Mouse (Mus musculus) intestine, postnatal 0 days (tissue): ENCODE results near the gene Ttc9b. TPM values are rescaled to one million over a fixed set of nuclear protein-coding genes. Genes with fewer than 3 reads are reported as not detected.

ENCODE experiments used
- ATAC-seq: fragments of 200-750 bp; cut with Nextera tagmentation; 2 replicates; pipeline ENCODE4 v1.8.0; 2017; ENCODE audit warnings: mild to moderate bottlenecking, moderate TSS enrichment, moderate library complexity
- H3K27ac ChIP-seq: fragments of 300-500 bp; sonication (generic); 2 replicates; pipeline ENCODE4 v1.5.1; 2014; ENCODE audit warnings: mild to moderate bottlenecking, low read depth, low read length, moderate library complexity
- H3K27me3 ChIP-seq: fragments of 300-500 bp; sonication (generic); replicated peaks from 2 replicates; pipeline ENCODE4 v1.6.1; 2014; ENCODE audit warnings: low read length, mixed read lengths; ENCODE audit not compliant: control insufficient read depth, insufficient read depth
- H3K36me3 ChIP-seq: fragments of 300-500 bp; sonication (generic); 2 replicates; pipeline ENCODE4 v1.6.1; 2014; ENCODE audit warnings: mild to moderate bottlenecking, moderate library complexity; ENCODE audit not compliant: control insufficient read depth, insufficient read depth
- H3K4me1 ChIP-seq: fragments of 300-500 bp; sonication (generic); replicated peaks from 2 replicates; pipeline ENCODE4 v1.6.1; 2014; ENCODE audit warnings: antibody characterized with exemption, low read length, mixed read lengths; ENCODE audit not compliant: control insufficient read depth, insufficient read depth
- H3K4me2 ChIP-seq: fragments of 300-500 bp; sonication (generic); replicated peaks from 2 replicates; pipeline ENCODE4 v1.6.1; 2014; ENCODE audit warnings: low read depth, mild to moderate bottlenecking, moderate library complexity
- H3K4me3 ChIP-seq: fragments of 300-500 bp; sonication (generic); 2 replicates; pipeline ENCODE4 v1.5.1; 2014; ENCODE audit warnings: low read depth, low read length
- H3K9ac ChIP-seq: fragments of 300-500 bp; sonication (generic); 2 replicates; pipeline ENCODE4 v1.6.1; 2014; ENCODE audit warnings: mild to moderate bottlenecking, low read depth, low read length
- H3K9me3 ChIP-seq: fragments of 300-500 bp; sonication (generic); 2 replicates; pipeline ENCODE4 v1.6.1; 2016; ENCODE audit warnings: mixed run types; ENCODE audit not compliant: control insufficient read depth
- CTCF ChIP-seq: sonication (generic); IDR thresholded peaks from 2 replicates; pipeline ENCODE4 v1.5.1; 2016; ENCODE audit warnings: low read depth, mild to moderate bottlenecking, control low read depth, antibody characterized with exemption, moderate library complexity
- WGBS: fragments of 180-500 bp; shearing (Covaris S2); extraction: QIAGEN DNeasy Blood & Tissue Kit; methylation state at CpG from one replicate; pipeline ENCODE4 v1.1.7; 2014; 5-methylcytosine and 5-hydroxymethylcytosine counted together
- polyA plus RNA-seq: library from polyadenylated mRNA; unstranded; fragments of >200 nt; fragmentation: Nextera tagmentation; extraction: Ambion mirVana; gene quantifications from 2 replicates; pipeline ENCODE4 v1.2.1, GENCODE M21; 2015

Ttc9b gene
- polyA plus RNA-seq, 1 experiment from 2014 or later, result 1.6 TPM

GRCm38 (mm10) chr7:27647281-27648002, 6.3 kb upstream of the Ttc9b start:
- Histone ChIP-seq H3K9ac (no peak overlapping the region), H3K27ac (no peak overlapping the region), H3K4me1 (no peaks in the 10 kb centered on the region), H3K4me3 (no peak overlapping the region), H3K36me3 (no peaks in the 10 kb centered on the region), H3K4me2 (no peak overlapping the region), H3K9me3 (no peaks in the 10 kb centered on the region), H3K27me3 (peaks cover under 1% of the 10 kb centered on the region; the same call in 1 of the 2 replicates)
- 86% methylated on average over 6 of the region's 6 CpGs for WGBS
- TF ChIP-seq CTCF, result no peak
- no peak for ATAC-seq

- 84% methylated on average over 11 of the region's 11 CpGs for WGBS
- no peak for TF ChIP-seq CTCF
- ATAC-seq, result no peak
- no peaks in the 10 kb centered on the region for H3K9me3 ChIP-seq
- H3K27me3 ChIP-seq, result peaks cover 22% of the 10 kb centered on the region
- H3K27ac ChIP-seq, result no peak overlapping the region
- no peak overlapping the region for H3K4me2 ChIP-seq
- H3K4me1 ChIP-seq, result no peaks in the 10 kb centered on the region
- no peaks in the 10 kb centered on the region for H3K36me3 ChIP-seq
- H3K4me3 ChIP-seq, result no peak overlapping the region
- H3K9ac ChIP-seq, result no peak overlapping the region
These were observed 4.0 kb upstream of the Ttc9b start for GRCm38 (mm10) chr7:27649723-27650122.

GRCm38 (mm10) chr7:27650949-27651348, 2.8 kb upstream of the Ttc9b start:
- H3K4me2 ChIP-seq, result 0 out of 2 replicates have a peak overlapping the region, but pooled peaks have one; percentile 21

DNA sequence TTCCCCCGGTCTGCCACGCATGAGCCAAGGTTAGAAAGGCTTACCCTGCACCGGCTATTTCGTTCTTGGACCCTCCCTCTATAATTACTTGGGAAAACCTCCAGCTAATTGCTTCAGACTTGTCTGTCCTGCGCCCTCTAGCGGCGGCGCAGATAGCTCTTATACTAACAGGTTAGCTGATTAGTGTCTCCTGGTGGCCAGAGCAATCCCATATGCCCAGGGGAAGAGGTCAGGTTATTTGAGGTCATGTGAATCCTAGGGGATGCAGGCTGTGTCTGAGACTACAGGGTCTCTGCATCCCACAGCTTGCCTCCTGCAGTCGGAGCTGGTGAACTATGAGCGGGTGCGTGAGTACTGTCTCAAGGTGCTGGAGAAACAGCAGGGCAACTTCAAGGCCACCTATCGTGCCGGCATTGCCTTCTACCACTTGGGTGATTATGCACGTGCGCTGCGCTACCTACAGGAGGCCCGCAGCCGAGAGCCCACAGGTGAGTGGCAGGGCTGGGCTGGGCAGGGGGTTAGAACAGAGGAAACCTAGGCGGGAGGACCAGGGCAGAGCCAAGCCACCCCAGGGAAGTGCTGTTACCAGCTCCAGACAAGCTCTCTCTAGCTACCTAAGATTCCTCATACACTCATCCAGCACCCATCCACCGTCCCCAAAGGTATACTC, 1.0 kb downstream of the Ttc9b start:
- Histone ChIP-seq H3K27me3 (peaks cover 25% of the 10 kb centered on the region), H3K9me3 (no peaks in the 10 kb centered on the region), H3K4me1 (no peaks in the 10 kb centered on the region), H3K9ac (no peak overlapping the region), H3K4me2 (no peak overlapping the region), H3K36me3 (no peaks in the 10 kb centered on the region), H3K27ac (no peak overlapping the region), H3K4me3 (no peak overlapping the region)
- peak; percentile 65 for TF ChIP-seq CTCF
- 62% methylated on average over 20 of the region's 20 CpGs for WGBS
- ATAC-seq, result no peak

More at GRCm38 (mm10) chr7:27650949-27651348, 2.8 kb upstream of the Ttc9b start:
- H3K27me3 ChIP-seq, result peaks cover 25% of the 10 kb centered on the region
- no peaks in the 10 kb centered on the region for H3K9me3 ChIP-seq
- H3K9ac ChIP-seq, result no peak overlapping the region
- no peak overlapping the region for H3K27ac ChIP-seq
- H3K36me3 ChIP-seq, result no peaks in the 10 kb centered on the region
- H3K4me3 ChIP-seq, result no peak overlapping the region
- ATAC-seq, result peak; percentile 62
- WGBS, result 5% methylated on average over 10 of the region's 10 CpGs
- H3K4me1 ChIP-seq, result no peaks in the 10 kb centered on the region
- TF ChIP-seq CTCF, result peak; percentile 83

- peaks cover 25% of the 10 kb centered on the region for H3K27me3 ChIP-seq
- no peaks in the 10 kb centered on the region for H3K9me3 ChIP-seq
- no peak overlapping the region for H3K4me2 ChIP-seq
- TF ChIP-seq CTCF, result no peak
- WGBS, result 62% methylated on average over 11 of the region's 11 CpGs
- no peak overlapping the region for H3K27ac ChIP-seq
- no peak overlapping the region for H3K9ac ChIP-seq
- H3K36me3 ChIP-seq, result no peaks in the 10 kb centered on the region
- no peaks in the 10 kb centered on the region for H3K4me1 ChIP-seq
- ATAC-seq, result no peak
- H3K4me3 ChIP-seq, result no peak overlapping the region
These were observed 1.8 kb downstream of the Ttc9b start for GRCm38 (mm10) chr7:27655545-27655944.

DNA sequence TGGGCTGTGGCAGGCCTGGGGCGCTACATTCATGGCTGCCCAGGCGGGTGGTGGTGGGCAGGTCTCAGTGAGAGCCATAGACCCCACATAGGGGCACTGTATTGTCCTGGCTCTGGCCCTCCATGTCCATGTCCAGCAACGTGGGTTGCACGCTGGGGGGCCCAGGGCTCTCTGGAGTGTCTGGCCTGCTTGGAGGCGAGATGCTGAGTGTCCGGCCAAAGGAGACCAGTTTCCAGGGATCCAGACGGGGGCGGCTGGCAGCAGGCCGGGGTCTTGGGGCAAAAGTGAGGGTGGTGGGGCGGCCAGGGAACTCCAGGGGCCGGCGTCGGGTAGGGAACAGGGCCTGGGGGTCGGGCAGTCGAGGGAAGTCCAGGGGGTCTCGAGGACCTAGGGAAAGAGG, 2.9 kb downstream of the Ttc9b start:
- Histone ChIP-seq H3K9me3 (no peaks in the 10 kb centered on the region), H3K4me2 (no peak overlapping the region), H3K27ac (no peak overlapping the region), H3K27me3 (peaks cover 25% of the 10 kb centered on the region), H3K4me3 (no peak overlapping the region), H3K9ac (no peak overlapping the region), H3K4me1 (no peaks in the 10 kb centered on the region), H3K36me3 (0 out of 2 replicates have a peak, but pooled peaks cover 5% of the 10 kb centered on the region)
- WGBS, result 92% methylated on average over 16 of the region's 16 CpGs
- ATAC-seq, result no peak
- TF ChIP-seq CTCF, result no peak
